Mouse (Mus musculus) G1E (cell line): Measurements from ENCODE around the gene Commd1.

Source experiments
- CTCF ChIP-seq: IDR thresholded peaks from 2 replicates; pipeline ENCODE4 v1.5.1; 2012; ENCODE audit warnings: low read depth, low read length, inconsistent platforms, mixed read lengths
- GATA1 ChIP-seq: IDR thresholded peaks from 2 replicates; pipeline ENCODE4 v1.6.1; 2012; ENCODE audit warnings: borderline replicate concordance, low read length, inconsistent platforms, mixed read lengths
- GATA2 ChIP-seq: IDR thresholded peaks from 2 replicates; pipeline ENCODE4 v1.6.1; 2012; ENCODE audit warnings: low read depth, low read length, inconsistent platforms, borderline replicate concordance
- POLR2AphosphoS5 ChIP-seq: IDR thresholded peaks from 2 replicates; pipeline ENCODE4 v1.6.1; 2012; ENCODE audit warnings: low read depth, low read length, inconsistent platforms; ENCODE audit not compliant: insufficient replicate concordance
- TAL1 ChIP-seq: conservative IDR thresholded peaks from 2 replicates; pipeline ENCODE4 v1.6.1; 2012; ENCODE audit warnings: low read depth, low read length, inconsistent platforms, mixed read lengths

GRCm38 (mm10) chr11:22971835-22972709 lies 10.1 kb downstream of the Commd1 start, which contains the start of gene Zrsr1:
- TF ChIP-seq GATA1 (no peak), CTCF (no peak), POLR2AphosphoS5 (no peak), GATA2 (no peak), TAL1 (no peak; the same call in 1 of the 2 replicates)
